Mouse (Mus musculus) bone marrow, adult 2 months (tissue): Measurements from ENCODE around the gene Pdzd3.

Source experiments
- CTCF ChIP-seq: fragments of 200-500 bp; IDR thresholded peaks from 2 replicates; pipeline ENCODE4 v1.5.1; 2011; ENCODE audit warnings: low read length, control low read depth; ENCODE audit not compliant: control insufficient read depth, insufficient read depth
- POLR2A ChIP-seq: fragments of 200-500 bp; IDR thresholded peaks from 2 replicates; pipeline ENCODE4 v1.6.1; 2011; ENCODE audit warnings: low read depth, mild to moderate bottlenecking, control low read depth, low read length, borderline replicate concordance; ENCODE audit not compliant: control insufficient read depth

GRCm38 (mm10) chr9:44241418-44241817 lies 9.9 kb downstream of the Pdzd3 start:
- TF ChIP-seq POLR2A: no peak
- TF ChIP-seq CTCF: no peak
